Mouse (Mus musculus) CD8-positive naive resting alpha-beta T cell, adult 2 months (primary cell): ENCODE measurements around the gene Adam15.

ENCODE experiments used
- DNase-seq, 2 experiments: peaks; one replicate each; pipeline ENCODE4 v3.0.0; 2022; ENCODE audit warnings: low read depth in 2 of 2, low spot score in 2 of 2

The Adam15 gene

GRCm38 (mm10) chr3:89304440-89304839 lies 45.4 kb downstream of the Adam15 start:
- no peak for DNase-seq

GRCm38 (mm10) chr3:89300514-89300913 lies 49.3 kb downstream of the Adam15 start:
- no peak for DNase-seq

GRCm38 (mm10) chr3:89300071-89300470 lies 49.7 kb downstream of the Adam15 start:
- DNase-seq = no peak

- DNase-seq = no peak
These were observed 50.3 kb downstream of the Adam15 start for GRCm38 (mm10) chr3:89299499-89299898.

- DNase-seq = no peak
These were observed 50.9 kb downstream of the Adam15 start for GRCm38 (mm10) chr3:89298908-89299307.

- no peak for DNase-seq
These were observed 52.9 kb downstream of the Adam15 start for GRCm38 (mm10) chr3:89296761-89297396.

- no peak for DNase-seq
These were observed 54.0 kb downstream of the Adam15 start for GRCm38 (mm10) chr3:89295685-89296230.

GRCm38 (mm10) chr3:89294195-89294594 lies 55.6 kb downstream of the Adam15 start:
- DNase-seq = no peak

GRCm38 (mm10) chr3:89293247-89293918 lies 56.4 kb downstream of the Adam15 start:
- no peak for DNase-seq

- no peak for DNase-seq
These were observed 57.5 kb downstream of the Adam15 start for GRCm38 (mm10) chr3:89292303-89292702.

- DNase-seq = no peak
These were observed 57.9 kb downstream of the Adam15 start for GRCm38 (mm10) chr3:89291874-89292273.
